Mouse (Mus musculus): ENCODE measurements at regions not wholly inside any gene's neighbourhood (a gene's known extent, or its start where the extent isn't known, plus 50 kb on each side); places are given as distances from the start of the nearest gene placed in this dataset.

- DNase-seq (ENCODE audit: low read depth, low spot score) (no peak), ATAC-seq (peak; percentile 44)
- no peaks in the 10 kb centered on the region for H3K27me3 ChIP-seq
- TF ChIP-seq CTCF (IDR thresholded peaks at IDR 0.05) = no peak
- CTCF ChIA-PET = interaction anchor here (0.8 to 1.6 kb wide), 6 partner anchors 9 to 261 kb away, joined by 3 to 9 read pairs (median 4); no protein-coding TSS in a partner anchor
- POLR2A ChIA-PET = no interaction called here
- in situ Hi-C loops (cut with MboI; ENCODE audit: low pct_unique_long_range_greater_than_20kb) = no loop called here
Observed at GRCm38 (mm10) chr8:79561269-79562063, 78.0 kb upstream of the Otud4 start.

DNA sequence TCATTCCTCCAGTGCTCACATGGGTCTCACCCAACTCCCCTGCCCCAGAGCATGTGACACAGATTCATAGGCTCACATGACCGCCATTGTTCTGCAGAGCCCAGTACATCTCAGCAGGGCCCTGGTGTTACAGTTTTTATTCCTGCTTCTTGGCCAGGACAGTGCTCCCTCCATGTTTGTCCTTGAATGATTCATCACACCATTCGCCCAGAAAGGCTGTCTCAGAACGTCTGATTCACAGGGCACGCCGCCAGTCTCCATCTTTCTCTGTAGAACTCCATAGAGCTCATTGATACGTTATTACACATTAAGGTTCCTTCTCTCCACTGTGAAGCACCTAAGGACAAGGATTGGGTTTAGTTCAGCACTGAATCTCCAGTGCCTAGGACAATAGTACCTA lies 79.9 kb upstream of the Otud4 start:
- CTCF ChIA-PET = interaction anchor here (1.6 kb wide), 1 partner anchor 8 kb away, joined by 3 read pairs; no protein-coding TSS in a partner anchor
- no peaks in the 10 kb centered on the region for H3K27me3 ChIP-seq
- POLR2A ChIA-PET = no interaction called here
- ATAC-seq (peak; percentile 29), DNase-seq (ENCODE audit: low read depth, low spot score) (no peak)
- in situ Hi-C loops (cut with MboI; ENCODE audit: low pct_unique_long_range_greater_than_20kb) = no loop called here
- TF ChIP-seq CTCF (IDR thresholded peaks at IDR 0.05) = no peak

DNA sequence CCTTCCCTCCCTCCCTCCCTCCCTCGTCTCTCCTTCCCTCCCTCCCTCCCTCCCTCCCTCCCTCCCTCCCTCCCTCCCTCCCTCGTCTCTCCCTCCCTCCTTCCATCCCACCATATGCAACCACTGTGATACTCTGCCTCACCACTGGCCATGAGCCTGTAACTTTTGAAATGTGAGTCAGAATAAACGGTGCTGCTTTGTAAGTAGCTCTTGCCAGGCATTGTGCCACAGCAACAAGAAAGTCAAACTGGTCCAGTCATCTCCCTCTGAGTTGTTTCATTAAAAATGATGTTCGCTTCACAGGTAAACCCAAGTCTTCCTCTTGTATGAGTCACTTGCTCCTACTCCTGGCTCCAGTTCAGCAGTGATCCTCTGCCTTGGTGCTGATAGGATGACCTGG lies 85.1 kb upstream of the Otud4 start:
- POLR2A ChIA-PET = no interaction called here
- CTCF ChIA-PET = no interaction called here
- in situ Hi-C loops (cut with MboI; ENCODE audit: low pct_unique_long_range_greater_than_20kb) = no loop called here
- no peak for TF ChIP-seq CTCF (IDR thresholded peaks at IDR 0.05)
- no peak for ATAC-seq
- no peaks in the 10 kb centered on the region for H3K27me3 ChIP-seq
- DNase-seq (ENCODE audit: low read depth, low spot score) = no peak

DNA sequence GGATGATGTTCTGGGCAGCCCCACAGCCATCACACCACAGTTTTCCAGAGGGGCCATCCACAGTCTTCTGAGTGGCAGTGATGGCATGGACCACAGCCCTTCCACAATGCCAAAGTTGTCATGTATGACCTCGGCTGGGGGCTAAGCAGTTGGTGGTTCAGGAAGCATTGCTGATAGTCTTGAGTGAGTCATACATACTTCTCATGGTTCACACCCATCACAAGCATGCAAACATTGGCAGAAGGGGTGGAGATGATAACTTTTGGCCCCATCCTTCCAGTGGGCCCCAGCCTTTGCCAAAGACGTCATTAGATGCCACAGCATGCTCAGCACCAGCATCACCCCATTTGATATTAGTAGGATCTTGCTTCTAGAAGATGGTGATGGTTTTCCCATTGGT lies 89.3 kb upstream of the Otud4 start:
- in situ Hi-C loops (cut with MboI; ENCODE audit: low pct_unique_long_range_greater_than_20kb) = no loop called here
- POLR2A ChIA-PET = no interaction called here
- ATAC-seq = no peak
- no peaks in the 10 kb centered on the region for H3K27me3 ChIP-seq
- CTCF ChIA-PET = interaction anchor here (1.3 kb wide), 1 partner anchor 51 kb away, joined by 5 read pairs; no protein-coding TSS in a partner anchor
- no peak for DNase-seq (ENCODE audit: low read depth, low spot score)
- TF ChIP-seq CTCF (IDR thresholded peaks at IDR 0.05) = no peak

- ATAC-seq (no peak), DNase-seq (ENCODE audit: low read depth, low spot score) (no peak)
- H3K27me3 ChIP-seq = no peaks in the 10 kb centered on the region
- no peak for TF ChIP-seq CTCF (IDR thresholded peaks at IDR 0.05)
- in situ Hi-C loops (cut with MboI; ENCODE audit: low pct_unique_long_range_greater_than_20kb) = no loop called here
- ChIA-PET POLR2A (no interaction called here), CTCF (interaction anchor here (1.4 to 1.7 kb wide), 2 partner anchors 9 to 14 kb away, joined by 4 to 5 read pairs; no protein-coding TSS in a partner anchor)
Observed at GRCm38 (mm10) chr8:79548156-79548555, 91.3 kb upstream of the Otud4 start.

DNA sequence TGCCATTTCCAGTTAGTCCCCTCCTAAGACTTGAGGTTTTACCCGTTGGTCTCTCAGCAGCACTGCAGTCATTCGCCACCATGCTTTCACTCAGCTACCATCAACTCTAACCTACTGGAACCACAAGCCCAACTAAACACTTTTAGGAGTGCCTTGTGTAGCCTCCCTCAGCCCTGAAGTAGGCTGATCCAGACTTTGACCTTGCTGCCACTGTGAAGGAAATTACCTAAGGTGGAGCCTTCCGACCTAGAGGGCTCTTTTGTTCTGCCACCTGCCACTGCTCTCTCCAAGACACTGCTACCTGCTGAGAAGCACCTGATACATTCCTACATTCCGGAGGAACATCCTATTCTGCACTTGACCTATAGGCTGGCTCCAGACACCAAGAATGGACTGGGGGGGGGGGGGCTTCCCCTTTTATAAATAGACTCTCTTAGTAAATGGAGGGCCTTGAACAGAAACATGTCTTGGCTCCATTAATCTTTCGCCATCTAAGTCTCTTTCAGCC lies 93.5 kb upstream of the Otud4 start:
- in situ Hi-C loops (cut with MboI; ENCODE audit: low pct_unique_long_range_greater_than_20kb) = no loop called here
- no peaks in the 10 kb centered on the region for H3K27me3 ChIP-seq
- ATAC-seq (no peak), DNase-seq (ENCODE audit: low read depth, low spot score) (no peak)
- POLR2A ChIA-PET = interaction anchor here (0.7 kb wide), 1 partner anchor 418 kb away, joined by 4 read pairs; no protein-coding TSS in a partner anchor
- TF ChIP-seq CTCF (IDR thresholded peaks at IDR 0.05) = no peak
- CTCF ChIA-PET = no interaction called here

DNA sequence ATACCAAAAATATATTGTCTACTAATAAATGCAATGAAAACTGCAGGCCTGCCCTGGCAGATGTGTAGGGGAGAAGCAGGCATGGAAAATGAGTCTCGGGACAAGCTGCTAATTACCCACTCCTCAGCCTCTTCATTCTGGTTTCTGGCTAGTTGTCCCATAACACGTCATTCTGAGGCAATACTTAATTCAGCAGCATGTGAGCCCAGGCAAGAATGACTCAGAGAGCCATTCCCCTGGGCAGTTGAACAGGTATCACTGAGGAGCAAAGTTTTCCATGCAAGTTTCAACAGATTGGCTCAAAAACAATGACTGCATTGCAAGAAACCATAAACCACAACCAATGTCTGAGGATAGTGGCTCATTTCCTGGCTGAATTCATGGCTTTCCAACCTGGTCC lies 97.0 kb upstream of the Otud4 start:
- ATAC-seq = peak; percentile 84
- in situ Hi-C loops (cut with MboI; ENCODE audit: low pct_unique_long_range_greater_than_20kb) = no loop called here
- H3K27me3 ChIP-seq = no peaks in the 10 kb centered on the region
- TF ChIP-seq CTCF (IDR thresholded peaks at IDR 0.05) = no peak
- peak; percentile 62 for DNase-seq (ENCODE audit: low read depth, low spot score)
- POLR2A ChIA-PET = no interaction called here
- CTCF ChIA-PET = no interaction called here

GRCm38 (mm10) chr8:79540053-79540452 lies 99.4 kb upstream of the Otud4 start:
- CTCF ChIA-PET = no interaction called here
- DNase-seq (ENCODE audit: low read depth, low spot score) = no peak
- POLR2A ChIA-PET = no interaction called here
- no peaks in the 10 kb centered on the region for H3K27me3 ChIP-seq
- in situ Hi-C loops (cut with MboI; ENCODE audit: low pct_unique_long_range_greater_than_20kb) = no loop called here
- no peak for ATAC-seq
- TF ChIP-seq CTCF (IDR thresholded peaks at IDR 0.05) = no peak

DNA sequence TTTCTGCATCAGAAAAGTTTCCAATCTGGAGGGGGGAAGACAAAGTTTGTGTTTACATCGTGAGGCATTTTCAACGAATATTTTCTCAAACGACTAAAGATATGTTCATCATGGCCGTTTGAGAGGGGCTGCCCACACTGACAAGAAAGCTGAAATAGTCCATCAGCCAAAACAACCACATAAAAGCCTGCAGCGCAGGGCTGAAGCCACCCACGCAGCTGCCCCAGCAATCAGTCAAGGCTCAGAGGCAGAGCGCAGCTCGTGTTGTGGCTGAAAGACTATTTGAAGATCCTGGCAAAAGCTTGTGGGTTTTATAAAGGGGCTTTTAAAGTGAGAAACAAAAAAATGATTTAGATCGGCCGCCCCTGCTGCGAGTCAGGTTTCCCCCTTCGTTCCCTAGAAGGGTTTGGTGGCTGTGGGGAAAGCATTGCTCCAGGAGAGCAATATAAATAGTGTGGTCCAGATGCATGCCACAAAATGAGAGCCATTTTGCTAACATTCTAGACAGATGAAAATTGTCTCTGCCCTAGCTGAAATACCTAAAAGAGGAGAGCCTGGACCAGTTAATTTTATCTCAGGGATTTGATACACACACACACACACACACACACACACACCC lies 105.0 kb upstream of the Otud4 start:
- no peaks in the 10 kb centered on the region for H3K27me3 ChIP-seq
- ChIA-PET CTCF (no interaction called here), POLR2A (no interaction called here)
- in situ Hi-C loops (cut with MboI; ENCODE audit: low pct_unique_long_range_greater_than_20kb) = no loop called here
- ATAC-seq = no peak
- no peak for DNase-seq (ENCODE audit: low read depth, low spot score)
- TF ChIP-seq CTCF (IDR thresholded peaks at IDR 0.05) = no peak

DNA sequence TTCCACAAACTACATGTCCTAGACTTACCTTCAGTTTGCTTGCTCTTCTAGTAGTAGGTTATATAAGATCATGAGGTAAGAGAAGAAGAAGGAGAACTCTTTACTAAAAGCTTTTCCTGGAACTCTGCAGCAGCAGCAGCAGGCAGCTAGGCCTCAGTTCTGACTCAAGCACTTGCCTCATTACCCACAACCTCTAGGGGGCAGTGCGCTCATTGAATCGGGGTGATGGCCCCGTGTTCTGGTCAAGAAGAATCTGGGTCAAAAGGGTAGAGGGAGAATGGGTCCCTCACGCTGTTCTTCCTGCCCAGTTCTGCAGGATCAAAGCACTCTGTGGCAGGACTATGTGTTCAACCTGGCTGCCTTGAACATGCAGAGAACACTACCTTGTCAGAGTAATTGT lies 109.9 kb upstream of the Otud4 start:
- ATAC-seq = no peak
- H3K27me3 ChIP-seq = no peaks in the 10 kb centered on the region

GRCm38 (mm10) chr8:79522040-79522439 lies 117.4 kb upstream of the Otud4 start:
- no peak for ATAC-seq
- in situ Hi-C loops (cut with MboI; ENCODE audit: low pct_unique_long_range_greater_than_20kb) = no loop called here

More for the DNA sequence above, 109.9 kb upstream of the Otud4 start:
- ChIA-PET POLR2A (no interaction called here), CTCF (no interaction called here)
- peak; percentile 54 for TF ChIP-seq CTCF (IDR thresholded peaks at IDR 0.05)
- DNase-seq (ENCODE audit: low read depth, low spot score) = no peak
- in situ Hi-C loops (cut with MboI; ENCODE audit: low pct_unique_long_range_greater_than_20kb) = no loop called here

More at GRCm38 (mm10) chr8:79522040-79522439, 117.4 kb upstream of the Otud4 start:
- ChIA-PET CTCF (interaction anchor here (1.1 kb wide), 1 partner anchor 31 kb away, joined by 3 read pairs; no protein-coding TSS in a partner anchor), POLR2A (no interaction called here)
- DNase-seq (ENCODE audit: low read depth, low spot score) = no peak
- TF ChIP-seq CTCF (IDR thresholded peaks at IDR 0.05) = no peak
- H3K27me3 ChIP-seq = no peaks in the 10 kb centered on the region

Measured in Patski (cell line).